Mouse (Mus musculus) liver, embryonic 11.5 days (tissue): ENCODE measurements around the gene Borcs6. TPM values are rescaled to one million over a fixed set of nuclear protein-coding genes. Genes with fewer than 3 reads are reported as not detected.

Experiments used
- ATAC-seq: fragments of 200-750 bp; cut with Nextera tagmentation; replicated peaks from 2 replicates; pipeline ENCODE4 v1.8.0; 2017; ENCODE audit warnings: moderate number of reproducible peaks, mild to moderate bottlenecking, moderate TSS enrichment, moderate library complexity; ENCODE audit not compliant: low FRiP score
- DNase-seq: peaks from one replicate; pipeline ENCODE4 v3.0.0-alpha.2; 2017; ENCODE audit warnings: low spot score
- H3K27ac ChIP-seq: fragments of 300-500 bp; sonication (generic); 2 replicates; pipeline ENCODE4 v1.5.1; 2014; ENCODE audit warnings: mild to moderate bottlenecking, low read depth, low read length, control low read depth
- H3K27me3 ChIP-seq: fragments of 300-500 bp; sonication (generic); replicated peaks from 2 replicates; pipeline ENCODE4 v1.6.1; 2014; ENCODE audit warnings: low read length, mixed read lengths; ENCODE audit not compliant: control insufficient read depth, insufficient read depth
- H3K36me3 ChIP-seq: fragments of 300-500 bp; sonication (generic); 2 replicates; pipeline ENCODE4 v1.6.1; 2014; ENCODE audit warnings: mild to moderate bottlenecking, low read length, moderate library complexity, mixed read lengths; ENCODE audit not compliant: control insufficient read depth, insufficient read depth
- H3K4me1 ChIP-seq: fragments of 300-500 bp; sonication (generic); replicated peaks from 2 replicates; pipeline ENCODE4 v1.6.1; 2014; ENCODE audit warnings: low read length, mixed read lengths; ENCODE audit not compliant: control insufficient read depth, insufficient read depth
- H3K4me2 ChIP-seq: fragments of 300-500 bp; sonication (generic); 2 replicates; pipeline ENCODE4 v1.6.1; 2014; ENCODE audit warnings: mild to moderate bottlenecking, control low read depth, moderate library complexity
- H3K4me3 ChIP-seq: fragments of 300-500 bp; sonication (generic); 2 replicates; pipeline ENCODE4 v1.5.1; 2014; ENCODE audit warnings: low read depth, low read length, control low read depth
- H3K9ac ChIP-seq: fragments of 300-500 bp; sonication (generic); 2 replicates; pipeline ENCODE4 v1.6.1; 2014; ENCODE audit warnings: low read depth, low read length, control low read depth
- H3K9me3 ChIP-seq: fragments of 300-500 bp; sonication (generic); 2 replicates; pipeline ENCODE4 v1.6.1; 2016; ENCODE audit warnings: low read length, inconsistent platforms, mixed read lengths; ENCODE audit not compliant: control insufficient read depth
- WGBS: fragments of 180-500 bp; shearing (Covaris S2); extraction: QIAGEN DNeasy Blood & Tissue Kit; methylation state at CpG from one replicate; pipeline ENCODE4 v1.1.7; 2014; 5-methylcytosine and 5-hydroxymethylcytosine counted together
- polyA plus RNA-seq: library from polyadenylated mRNA; unstranded; fragments of >200 nt; fragmentation: Nextera tagmentation; extraction: Ambion mirVana; gene quantifications from 2 replicates; pipeline ENCODE4 v1.2.1, GENCODE M21; 2014

Gene Borcs6
- polyA plus RNA-seq, 1 experiment from 2014 or later = 6.6 TPM

GRCm38 (mm10) chr11:69063413-69064201 lies 4.1 kb downstream of the Borcs6 start:
- H3K27me3 ChIP-seq = no peaks in the 10 kb centered on the region
- ATAC-seq (peak; percentile 36; the same call in 1 of the 2 replicates), DNase-seq (peak; percentile 93)
- peak overlapping the region; percentile 70 for H3K4me3 ChIP-seq
- peak overlapping the region; percentile 85 for H3K9ac ChIP-seq
- WGBS = under 1% methylated on average over 31 of the region's 31 CpGs
- H3K4me1 ChIP-seq = peaks cover 35% of the 10 kb centered on the region
- H3K4me2 ChIP-seq = peak overlapping the region; percentile 90
- H3K27ac ChIP-seq = peak overlapping the region; percentile 67
- H3K9me3 ChIP-seq = no peaks in the 10 kb centered on the region
- no peaks in the 10 kb centered on the region for H3K36me3 ChIP-seq

- DNase-seq (no peak), ATAC-seq (no peak)
- Histone ChIP-seq H3K4me1 (peaks cover 36% of the 10 kb centered on the region), H3K4me2 (peak overlapping the region; percentile 90), H3K9me3 (no peaks in the 10 kb centered on the region), H3K9ac (peak overlapping the region; percentile 78), H3K27me3 (no peaks in the 10 kb centered on the region), H3K4me3 (peak overlapping the region; percentile 70), H3K36me3 (no peaks in the 10 kb centered on the region), H3K27ac (peak overlapping the region; percentile 67; the same call in 1 of the 2 replicates)
- WGBS = 62% methylated on average over 9 of the region's 9 CpGs
Measured at GRCm38 (mm10) chr11:69064259-69065133, 5.0 kb downstream of the Borcs6 start.

DNA sequence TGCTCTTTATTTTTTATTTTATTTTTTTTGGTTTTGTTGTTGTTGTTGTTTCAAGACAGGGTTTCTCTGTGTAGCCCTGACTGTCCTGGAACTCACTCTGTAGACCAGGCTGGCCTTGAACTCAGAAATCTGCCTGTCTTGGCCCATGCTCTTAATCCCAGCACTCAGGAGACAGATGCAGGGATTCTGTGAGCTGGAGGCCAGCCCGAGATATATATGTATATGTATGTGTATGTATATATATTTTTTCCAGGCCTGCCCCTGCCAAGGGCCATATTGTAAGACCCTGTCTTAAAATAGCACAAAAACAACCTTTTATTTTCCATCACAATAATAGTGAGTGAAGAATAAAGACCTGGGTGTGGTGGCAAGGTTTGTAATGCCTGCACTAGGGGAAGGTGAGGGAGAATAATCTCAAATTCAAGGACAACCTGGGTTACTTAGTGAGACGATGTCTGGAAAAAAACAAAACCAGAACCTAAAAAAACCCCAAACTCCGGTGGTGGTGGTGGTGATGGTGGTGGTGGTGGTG lies 5.9 kb downstream of the Borcs6 start:
- Histone ChIP-seq H3K9me3 (no peaks in the 10 kb centered on the region), H3K27ac (no peak overlapping the region), H3K4me3 (no peak overlapping the region), H3K4me1 (peaks cover 36% of the 10 kb centered on the region), H3K27me3 (no peaks in the 10 kb centered on the region), H3K4me2 (peak overlapping the region; percentile 88; the same call in 1 of the 2 replicates), H3K36me3 (no peaks in the 10 kb centered on the region), H3K9ac (no peak overlapping the region)
- no peak for DNase-seq
- 61% methylated on average over 3 of the region's 3 CpGs for WGBS
- ATAC-seq = no peak

- Histone ChIP-seq H3K36me3 (no peaks in the 10 kb centered on the region), H3K27me3 (no peaks in the 10 kb centered on the region), H3K4me1 (peaks cover 32% of the 10 kb centered on the region), H3K4me3 (peak overlapping the region; percentile 53), H3K4me2 (peak overlapping the region; percentile 88), H3K9ac (peak overlapping the region; percentile 69), H3K9me3 (no peaks in the 10 kb centered on the region), H3K27ac (peak overlapping the region; percentile 53; the same call in 1 of the 2 replicates)
- ATAC-seq (0 out of 2 replicates have a peak, but pooled peaks have one; percentile 11), DNase-seq (peak; percentile 72)
- WGBS = 7% methylated on average over 29 of the region's 29 CpGs
Measured at GRCm38 (mm10) chr11:69066163-69066861, 6.8 kb downstream of the Borcs6 start.

DNA sequence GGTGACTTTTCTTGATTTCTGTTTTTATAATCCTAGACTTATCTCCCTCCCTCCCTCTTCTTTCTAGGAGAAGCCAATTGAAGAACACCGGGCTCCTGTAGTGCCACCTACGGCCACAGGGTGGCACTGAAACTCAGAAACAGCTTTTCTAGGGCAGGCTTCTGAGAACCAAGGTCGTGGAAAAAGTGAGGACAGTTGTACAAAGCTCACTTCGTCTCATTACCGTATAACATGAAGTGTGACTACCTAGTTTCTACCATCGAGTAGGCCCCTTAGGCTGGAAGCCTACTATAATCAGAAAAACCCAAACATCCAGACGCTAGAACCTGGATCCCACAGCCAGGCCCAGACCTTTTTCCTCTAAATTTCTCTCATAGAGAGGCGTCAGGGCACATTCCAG lies 7.4 kb downstream of the Borcs6 start:
- H3K9ac ChIP-seq = peak overlapping the region; percentile 69; the same call in 1 of the 2 replicates
- H3K9me3 ChIP-seq = no peaks in the 10 kb centered on the region
- H3K36me3 ChIP-seq = no peaks in the 10 kb centered on the region
- peak overlapping the region; percentile 88 for H3K4me2 ChIP-seq
- no peaks in the 10 kb centered on the region for H3K27me3 ChIP-seq
- H3K4me3 ChIP-seq = peak overlapping the region; percentile 53
- ATAC-seq = no peak
- DNase-seq = peak; percentile 79
- H3K4me1 ChIP-seq = peaks cover 32% of the 10 kb centered on the region
- H3K27ac ChIP-seq = 0 out of 2 replicates have a peak overlapping the region, but pooled peaks have one; percentile 16
- 9% methylated on average over 8 of the region's 8 CpGs for WGBS

- peak overlapping the region; percentile 1; the same call in 1 of the 2 replicates for H3K4me3 ChIP-seq
- DNase-seq = no peak
- peak overlapping the region; percentile 88 for H3K4me2 ChIP-seq
- ATAC-seq = no peak
- 0 out of 2 replicates have a peak overlapping the region, but pooled peaks have one; percentile 16 for H3K27ac ChIP-seq
- no peak overlapping the region for H3K9ac ChIP-seq
- H3K36me3 ChIP-seq = no peaks in the 10 kb centered on the region
- no peaks in the 10 kb centered on the region for H3K27me3 ChIP-seq
- H3K4me1 ChIP-seq = peaks cover 37% of the 10 kb centered on the region
- no peaks in the 10 kb centered on the region for H3K9me3 ChIP-seq
- WGBS = 34% methylated on average over 6 of the region's 6 CpGs
Measured at GRCm38 (mm10) chr11:69067601-69068000, 8.1 kb downstream of the Borcs6 start.

DNA sequence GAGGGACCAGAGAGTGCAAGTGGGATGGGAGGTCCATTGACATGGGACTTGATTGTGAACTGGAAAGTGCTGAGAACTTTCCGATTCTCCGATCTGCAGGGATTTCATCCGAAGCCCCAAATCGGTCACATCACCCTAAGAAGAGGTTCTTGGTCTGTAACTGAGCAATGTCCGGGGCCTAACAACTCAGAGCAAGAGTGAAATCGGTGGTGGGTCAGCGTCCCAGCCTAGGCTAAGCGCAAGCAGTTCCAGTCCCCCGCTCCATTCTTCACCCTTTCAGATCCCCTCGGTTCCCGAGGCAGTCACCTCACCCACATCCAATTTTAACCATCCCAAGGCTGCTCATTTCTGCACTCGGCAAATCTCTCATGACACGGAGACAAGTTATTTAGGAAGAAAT lies 10.6 kb downstream of the Borcs6 start:
- WGBS = 2% methylated on average over 13 of the region's 13 CpGs

More for the DNA sequence above, 10.6 kb downstream of the Borcs6 start:
- H3K4me2 ChIP-seq = peak overlapping the region; percentile 90
- no peaks in the 10 kb centered on the region for H3K36me3 ChIP-seq
- H3K9me3 ChIP-seq = no peaks in the 10 kb centered on the region
- ATAC-seq (no peak), DNase-seq (no peak)
- peak overlapping the region; percentile 81 for H3K9ac ChIP-seq
- H3K4me3 ChIP-seq = peak overlapping the region; percentile 70
- no peaks in the 10 kb centered on the region for H3K27me3 ChIP-seq
- H3K27ac ChIP-seq = peak overlapping the region; percentile 68
- H3K4me1 ChIP-seq = peaks cover 40% of the 10 kb centered on the region
